In the genomic region with DNA sequence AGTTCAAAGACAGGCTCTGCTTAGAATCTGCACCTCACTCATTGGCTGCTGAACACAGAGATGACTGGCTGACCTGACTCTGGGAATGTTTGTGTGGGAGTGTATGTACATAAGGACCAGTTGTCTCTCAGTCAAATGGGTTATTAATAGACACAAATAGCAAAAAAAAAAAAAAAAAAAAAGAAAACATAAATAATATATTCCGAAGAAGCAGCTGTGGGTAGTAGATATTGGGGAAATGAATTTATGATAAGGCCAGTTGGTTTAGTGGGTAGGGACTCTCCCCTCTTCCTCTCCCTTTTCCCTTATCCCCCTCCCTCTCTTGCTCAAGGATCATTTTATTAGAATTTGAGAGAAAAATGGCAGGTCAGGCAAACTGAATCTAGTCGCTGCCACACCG, we compare ENCODE assay signal across 25 mouse cellular contexts. TPM values are rescaled to one million over a fixed set of nuclear protein-coding genes. Genes with fewer than 3 reads are reported as not detected.
A peak's percentile ranks its signal among the peaks of the same experiment; 100 is the strongest.
DNase-seq lines count a peak whose midpoint lies in the region; ATAC-seq and TF ChIP-seq lines count a peak whose summit lies in the region.
"Had no signal": no experiment of that assay in that cellular context is flagged by ENCODE, and none has a peak within 500 bp of the region (broad histone marks: within the 10 kb centered on the region; RNA-seq: fewer than 3 reads in every experiment).

No protein-coding gene starts in this region.

- H3K79me2 ChIP-seq in MEL (ENCODE audit: control insufficient read depth, insufficient read depth, low read length, poor library complexity): peaks cover 58% of the 10 kb centered on the region

- H3K4me1 ChIP-seq in heart, embryonic 11.5 days (ENCODE audit: control insufficient read depth, insufficient read depth, low read length): peaks cover 24% of the 10 kb centered on the region
- H3K4me1 ChIP-seq in intestine, postnatal 0 days (replicated peaks; ENCODE audit: control insufficient read depth, insufficient read depth, low read length): peaks cover 10% of the 10 kb centered on the region
- H3K4me1 ChIP-seq in intestine, embryonic 15.5 days (replicated peaks): peaks cover 11% of the 10 kb centered on the region
- peaks cover 11 to 29% of the 10 kb centered on the region in 2 experiments for H3K4me1 ChIP-seq in MEL (ENCODE audit: control insufficient read depth in 1 of 2, insufficient read depth in 2 of 2, low read length in 2 of 2)
- peaks cover 58% of the 10 kb centered on the region for H3K4me1 ChIP-seq in liver, embryonic 15.5 days (replicated peaks)

- TF ChIP-seq RAD21 in MEL (IDR thresholded peaks at IDR 0.05; ENCODE audit: low read depth, low read length): no peak

- no peak overlapping the region for H3K9ac ChIP-seq in heart, embryonic 11.5 days (ENCODE audit: low read depth, low read length)
- no peak overlapping the region for H3K9ac ChIP-seq in intestine, postnatal 0 days (ENCODE audit: low read depth, low read length)
- no peak overlapping the region for H3K9ac ChIP-seq in intestine, embryonic 15.5 days
- no peak overlapping the region for H3K9ac ChIP-seq in MEL (ENCODE audit: control insufficient read depth, low read depth, low read length, poor library complexity, severe bottlenecking)
- no peak overlapping the region for H3K9ac ChIP-seq in liver, embryonic 15.5 days
- H3K9ac ChIP-seq: embryonic facial prominence, embryonic 12.5 days; embryonic facial prominence, embryonic 15.5 days; forebrain, postnatal 0 days; hindbrain, embryonic 13.5 days had no signal

- H3K27ac ChIP-seq in heart, embryonic 11.5 days (ENCODE audit: low read depth, low read length): 0 out of 2 replicates have a peak overlapping the region, but pooled peaks have one; percentile 15
- H3K27ac ChIP-seq in intestine, postnatal 0 days (ENCODE audit: low read depth, low read length): peak overlapping the region; percentile 91
- H3K27ac ChIP-seq in intestine, embryonic 15.5 days: no peak overlapping the region
- H3K27ac ChIP-seq in MEL (ENCODE audit: control insufficient read depth, low read depth, low read length): no peak overlapping the region
- 0 out of 2 replicates have a peak overlapping the region, but pooled peaks have one; percentile 46 for H3K27ac ChIP-seq in liver, embryonic 15.5 days (replicated peaks)
- H3K27ac ChIP-seq: embryonic facial prominence, embryonic 12.5 days; embryonic facial prominence, embryonic 15.5 days; heart, adult 2 months; hindbrain, embryonic 10.5 days; hindbrain, embryonic 13.5 days had no signal

- no peak overlapping the region for H3K4me2 ChIP-seq in heart, embryonic 11.5 days
- no peak overlapping the region; the same call in 1 of the 2 replicates for H3K4me2 ChIP-seq in intestine, postnatal 0 days (replicated peaks; ENCODE audit: low read depth)
- no peak overlapping the region for H3K4me2 ChIP-seq in intestine, embryonic 15.5 days (replicated peaks)
- H3K4me2 ChIP-seq in liver, embryonic 15.5 days: peak overlapping the region; percentile 80
- H3K4me2 ChIP-seq: embryonic facial prominence, embryonic 12.5 days; embryonic facial prominence, embryonic 15.5 days; hindbrain, embryonic 13.5 days had no signal

- no peak for ATAC-seq in heart, embryonic 11.5 days (replicated peaks; ENCODE audit: insufficient number of reproducible peaks, low FRiP score, low TSS enrichment)
- no peak for ATAC-seq in intestine, postnatal 0 days
- ATAC-seq in intestine, embryonic 15.5 days: no peak
- no peak for ATAC-seq in liver, embryonic 15.5 days (ENCODE audit: insufficient read depth)
- ATAC-seq: forebrain, embryonic 14.5 days; forebrain, postnatal 0 days; hindbrain, embryonic 16.5 days; Patski had no signal

- no peak for TF ChIP-seq CTCF in intestine, postnatal 0 days (IDR thresholded peaks at IDR 0.05; ENCODE audit: low read depth)
- TF ChIP-seq CTCF in MEL (IDR thresholded peaks at IDR 0.05 in 2 of 3, conservative IDR thresholded peaks at IDR 0.05 in 1 of 3; ENCODE audit: control insufficient read depth in 1 of 3, insufficient read depth in 1 of 3, low read depth in 2 of 3, low read length in 3 of 3, poor library complexity in 1 of 3, severe bottlenecking in 1 of 3): no peak

- H3K9me3 ChIP-seq in heart, embryonic 11.5 days (replicated peaks; ENCODE audit: control insufficient read depth, low read length): no peaks in the 10 kb centered on the region
- H3K9me3 ChIP-seq in intestine, postnatal 0 days (ENCODE audit: control insufficient read depth): no peaks in the 10 kb centered on the region
- no peaks in the 10 kb centered on the region for H3K9me3 ChIP-seq in intestine, embryonic 15.5 days
- H3K9me3 ChIP-seq in MEL (replicated peaks; ENCODE audit: insufficient read depth, low read length): no peaks in the 10 kb centered on the region
- H3K9me3 ChIP-seq in liver, embryonic 15.5 days (replicated peaks): no peaks in the 10 kb centered on the region
- H3K9me3 ChIP-seq: embryonic facial prominence, embryonic 12.5 days; embryonic facial prominence, embryonic 15.5 days; heart, embryonic 13.5 days; hindbrain, embryonic 10.5 days; hindbrain, embryonic 13.5 days had no signal

- WGBS in heart, embryonic 11.5 days (ENCODE audit: insufficient replicate concordance): 93% methylated on average over 3 of the region's 3 CpGs
- 93% methylated on average over 3 of the region's 3 CpGs for WGBS in intestine, postnatal 0 days
- WGBS in intestine, embryonic 15.5 days: 91% methylated on average over 3 of the region's 3 CpGs
- WGBS in liver, embryonic 15.5 days (ENCODE audit: insufficient replicate concordance): 69% methylated on average over 3 of the region's 3 CpGs

- no peak for TF ChIP-seq POLR2A in MEL (IDR thresholded peaks at IDR 0.05; ENCODE audit: control insufficient read depth in 1 of 2, insufficient read depth in 1 of 2, low read depth in 1 of 2, low read length in 2 of 2, poor library complexity in 1 of 2)

- TF ChIP-seq EP300 in MEL (IDR thresholded peaks at IDR 0.05; ENCODE audit: low read depth in 1 of 2, low read length in 2 of 2): no peak

- no peaks in the 10 kb centered on the region for H3K27me3 ChIP-seq in heart, embryonic 11.5 days (ENCODE audit: control insufficient read depth, insufficient read depth, low read length)
- H3K27me3 ChIP-seq in intestine, postnatal 0 days (replicated peaks; ENCODE audit: control insufficient read depth, insufficient read depth, low read length): no peaks in the 10 kb centered on the region
- no peaks in the 10 kb centered on the region for H3K27me3 ChIP-seq in intestine, embryonic 15.5 days (replicated peaks)
- H3K27me3 ChIP-seq in MEL (ENCODE audit: control insufficient read depth in 1 of 2, insufficient read depth in 2 of 2, low read length in 2 of 2): no peaks in the 10 kb centered on the region
- H3K27me3 ChIP-seq in liver, embryonic 15.5 days: no peaks in the 10 kb centered on the region
- H3K27me3 ChIP-seq: embryonic facial prominence, embryonic 12.5 days; embryonic facial prominence, embryonic 15.5 days; heart, embryonic 13.5 days; hindbrain, embryonic 13.5 days; Patski had no signal

- no peak overlapping the region for H3K4me3 ChIP-seq in heart, embryonic 11.5 days (ENCODE audit: low read depth, low read length)
- H3K4me3 ChIP-seq in intestine, postnatal 0 days (ENCODE audit: low read depth, low read length): no peak overlapping the region
- H3K4me3 ChIP-seq in intestine, embryonic 15.5 days (replicated peaks): no peak overlapping the region
- no peak overlapping the region for H3K4me3 ChIP-seq in MEL (ENCODE audit: control insufficient read depth in 1 of 2, insufficient read depth in 1 of 2, low read depth in 2 of 2, low read length in 2 of 2)
- no peak overlapping the region for H3K4me3 ChIP-seq in liver, embryonic 15.5 days (replicated peaks)
- H3K4me3 ChIP-seq: embryonic facial prominence, embryonic 12.5 days; embryonic facial prominence, embryonic 15.5 days; heart, adult 2 months; heart, embryonic 13.5 days; hindbrain, embryonic 10.5 days; hindbrain, embryonic 13.5 days had no signal

- peaks cover 10% of the 10 kb centered on the region; the same call in 1 of the 2 replicates for H3K36me3 ChIP-seq in heart, embryonic 11.5 days (ENCODE audit: control insufficient read depth, insufficient read depth, low read length)
- H3K36me3 ChIP-seq in intestine, postnatal 0 days (ENCODE audit: control insufficient read depth, insufficient read depth): peaks cover 25% of the 10 kb centered on the region
- 0 out of 2 replicates have a peak, but pooled peaks cover 6% of the 10 kb centered on the region for H3K36me3 ChIP-seq in intestine, embryonic 15.5 days
- peaks cover 22 to 29% of the 10 kb centered on the region in 2 experiments for H3K36me3 ChIP-seq in MEL (ENCODE audit: control insufficient read depth in 1 of 2, insufficient read depth in 2 of 2, low read length in 2 of 2)
- H3K36me3 ChIP-seq in liver, embryonic 15.5 days (replicated peaks): peaks cover 43% of the 10 kb centered on the region

- no peak for DNase-seq in heart, adult 11 months
- no peak for DNase-seq in MEL (ENCODE audit: low read depth, low spot score)
- no peak for DNase-seq in right cerebral cortex, postnatal 25 days
- no peak for DNase-seq in lung, postnatal 10 days
- DNase-seq: adrenal gland, postnatal 10 days; adrenal gland, postnatal 36 days; cerebellum, adult 18-20 months; cerebellum, adult 9-11 months; cerebellum, postnatal 25 days; forebrain, postnatal 0 days; gastrocnemius, postnatal 25 days; heart, adult 2 months had no signal

RNA-seq across cellular contexts. Expression of a gene that starts 3.3 kb away (rescaled TPM):
- polyA plus RNA-seq in heart, embryonic 11.5 days (2014; fragmentation: Nextera tagmentation; extraction: Ambion mirVana): 170 and 200 TPM in 2 replicates
- 119 and 125 TPM in 2 replicates for polyA plus RNA-seq in intestine, postnatal 0 days (2015; fragmentation: Nextera tagmentation; extraction: Ambion mirVana)
- 117 and 125 TPM in 2 replicates for polyA plus RNA-seq in intestine, embryonic 15.5 days (2015; fragmentation: Nextera tagmentation; extraction: Ambion mirVana)
- total RNA-seq in MEL (2012; rRNA removed): 163 and 164 TPM in 2 replicates
- 100 to 1,000 TPM; 230 to 376 TPM for polyA plus RNA-seq in MEL (2012; ENCODE audit: insufficient read depth in 1 of 2, insufficient read length in 2 of 2, low read depth in 1 of 2, low replicate concordance in 2 of 2, missing spikeins in 1 of 2)
- polyA plus RNA-seq in liver, embryonic 15.5 days (2015; fragmentation: Nextera tagmentation; extraction: Ambion mirVana): 69.4 and 73.5 TPM in 2 replicates

RNA-seq across cellular contexts. Expression of a gene that starts 3.4 kb away (rescaled TPM):
- polyA plus RNA-seq in heart, embryonic 11.5 days (2014; fragmentation: Nextera tagmentation; extraction: Ambion mirVana): 2.5 and 3.1 TPM in 2 replicates
- 0.99 and 1.6 TPM in 2 replicates for polyA plus RNA-seq in intestine, postnatal 0 days (2015; fragmentation: Nextera tagmentation; extraction: Ambion mirVana)
- 1.9 and 2.1 TPM in 2 replicates for polyA plus RNA-seq in intestine, embryonic 15.5 days (2015; fragmentation: Nextera tagmentation; extraction: Ambion mirVana)
- 1.6 and 3.1 TPM in 2 replicates for total RNA-seq in MEL (2012; rRNA removed)
- 1 to 10 TPM in 1 of 2 experiments, not detected in 1; 3.6 TPM for polyA plus RNA-seq in MEL (2012; ENCODE audit: insufficient read depth in 1 of 2, insufficient read length in 2 of 2, low read depth in 1 of 2, low replicate concordance in 2 of 2, missing spikeins in 1 of 2)
- polyA plus RNA-seq in liver, embryonic 15.5 days (2015; fragmentation: Nextera tagmentation; extraction: Ambion mirVana): 2.8 and 3.1 TPM in 2 replicates

RNA-seq across cellular contexts. Expression of a gene that starts 37.1 kb away (rescaled TPM):
- polyA plus RNA-seq in heart, embryonic 11.5 days (2014; fragmentation: Nextera tagmentation; extraction: Ambion mirVana): 0.94 and 1.3 TPM in 2 replicates
- 1.3 and 1.9 TPM in 2 replicates for polyA plus RNA-seq in intestine, postnatal 0 days (2015; fragmentation: Nextera tagmentation; extraction: Ambion mirVana)
- 2.4 and 2.6 TPM in 2 replicates for polyA plus RNA-seq in intestine, embryonic 15.5 days (2015; fragmentation: Nextera tagmentation; extraction: Ambion mirVana)
- total RNA-seq in MEL (2012; rRNA removed): 3.4 and 5.4 TPM in 2 replicates
- 1 to 10 TPM in 1 of 2 experiments, not detected in 1; 6.2 TPM for polyA plus RNA-seq in MEL (2012; ENCODE audit: insufficient read depth in 1 of 2, insufficient read length in 2 of 2, low read depth in 1 of 2, low replicate concordance in 2 of 2, missing spikeins in 1 of 2)
- polyA plus RNA-seq in liver, embryonic 15.5 days (2015; fragmentation: Nextera tagmentation; extraction: Ambion mirVana): 0.56 and 0.64 TPM in 2 replicates
- total RNA-seq: common myeloid progenitor, adult 5-6 weeks had no signal

Comparison
In these comparisons a context has a peak if more than half of its experiments do, and no peak if none do; other contexts are left out.
1. H3K27ac ChIP-seq: peak in heart, embryonic 11.5 days (single experiment), intestine, postnatal 0 days (single experiment) and liver, embryonic 15.5 days (single experiment); none in intestine, embryonic 15.5 days (single experiment) and MEL (single experiment).